Mouse (Mus musculus) liver, embryonic 14.5 days (tissue): ENCODE results near the gene Tmem185a.

Experiments used
- CTCF ChIP-seq: IDR thresholded peaks from 2 replicates; pipeline ENCODE4 v1.5.1; 2016; ENCODE audit warnings: antibody characterized with exemption, low read depth, control low read depth
- EP300 ChIP-seq: IDR thresholded peaks from 2 replicates; pipeline ENCODE4 v1.6.1; 2016; ENCODE audit warnings: antibody characterized with exemption, low read depth

DNA sequence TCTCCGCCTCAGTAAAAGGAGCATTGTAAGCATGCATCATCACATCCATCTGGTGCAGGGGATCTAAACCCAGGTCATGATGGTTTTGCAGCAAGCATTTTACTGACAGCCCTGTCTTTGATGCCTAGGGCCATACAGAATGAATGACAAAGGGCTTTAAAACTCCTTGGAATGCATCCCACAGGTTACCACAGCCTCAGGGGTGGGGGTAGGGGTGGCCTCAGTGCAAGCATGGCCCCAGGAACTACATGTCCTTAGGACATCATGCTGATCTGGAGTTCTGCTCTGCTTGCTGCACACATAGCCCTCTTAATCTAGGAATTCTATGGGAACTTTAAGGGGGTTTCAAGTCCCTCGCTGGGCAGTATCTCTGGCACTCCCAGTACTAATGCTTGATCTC is 5.2 kb upstream of the Tmem185a start:
- TF ChIP-seq CTCF (no peak), EP300 (no peak)
